Mouse (Mus musculus): ENCODE data around the gene Tdrd9.

Gene Tdrd9

GRCm38 (mm10) chr12:112109701-112110100 is 138.3 kb downstream of the Tdrd9 start:
- DNase-seq, result no peak

- DNase-seq, result no peak
Measured at GRCm38 (mm10) chr12:112111323-112111722, 140.0 kb downstream of the Tdrd9 start.

- DNase-seq, result no peak
Measured at GRCm38 (mm10) chr12:112112235-112112634, 140.9 kb downstream of the Tdrd9 start.

- DNase-seq, result no peak
Measured at GRCm38 (mm10) chr12:112112686-112113396, 141.5 kb downstream of the Tdrd9 start.

GRCm38 (mm10) chr12:112113710-112114109 is 142.4 kb downstream of the Tdrd9 start:
- peak; percentile 76 for DNase-seq

- DNase-seq, result peak; percentile 41
Measured at GRCm38 (mm10) chr12:112117006-112117405, 145.6 kb downstream of the Tdrd9 start.

- DNase-seq, result peak; percentile 89
Measured at GRCm38 (mm10) chr12:112117649-112118048, 146.3 kb downstream of the Tdrd9 start.
